Mouse (Mus musculus) heart, embryonic 16.5 days (tissue): ENCODE results near the gene F2. TPM values are rescaled to one million over a fixed set of nuclear protein-coding genes. Genes with fewer than 3 reads are reported as not detected.

Source experiments
- ATAC-seq: fragments of 200-750 bp; cut with Nextera tagmentation; replicated peaks from 2 replicates; pipeline ENCODE4 v1.8.0; 2017; ENCODE audit warnings: moderate number of reproducible peaks; ENCODE audit not compliant: insufficient read depth, low FRiP score; ENCODE audit errors: extremely low read depth
- H3K27ac ChIP-seq: fragments of 300-500 bp; sonication (generic); 2 replicates; pipeline ENCODE4 v1.5.1; 2014; ENCODE audit warnings: mild to moderate bottlenecking, low read length, control low read depth, moderate library complexity
- H3K27me3 ChIP-seq: fragments of 300-500 bp; sonication (generic); 2 replicates; pipeline ENCODE4 v1.6.1; 2014; ENCODE audit warnings: low read length, mixed read lengths; ENCODE audit not compliant: control insufficient read depth, insufficient read depth
- H3K36me3 ChIP-seq: fragments of 300-500 bp; sonication (generic); 2 replicates; pipeline ENCODE4 v1.6.1; 2014; ENCODE audit not compliant: control insufficient read depth, insufficient read depth
- H3K4me1 ChIP-seq: fragments of 300-500 bp; sonication (generic); 2 replicates; pipeline ENCODE4 v1.6.1; 2014; ENCODE audit warnings: low read length, mixed read lengths; ENCODE audit not compliant: control insufficient read depth, insufficient read depth
- H3K4me2 ChIP-seq: fragments of 300-500 bp; sonication (generic); 2 replicates; pipeline ENCODE4 v1.6.1; 2014; ENCODE audit warnings: low read depth, mild to moderate bottlenecking, control low read depth, low read length
- H3K4me3 ChIP-seq: fragments of 300-500 bp; sonication (generic); 2 replicates; pipeline ENCODE4 v1.5.1; 2014; ENCODE audit warnings: mild to moderate bottlenecking, control low read depth, low read length
- H3K9ac ChIP-seq: fragments of 300-500 bp; sonication (generic); 2 replicates; pipeline ENCODE4 v1.6.1; 2014; ENCODE audit warnings: low read length, control low read depth
- H3K9me3 ChIP-seq: fragments of 300-500 bp; sonication (generic); replicated peaks from 2 replicates; pipeline ENCODE4 v1.6.1; 2016; ENCODE audit warnings: low read length; ENCODE audit not compliant: control insufficient read depth
- WGBS: fragments of 180-500 bp; shearing (Covaris S2); extraction: QIAGEN DNeasy Blood & Tissue Kit; methylation state at CpG from one replicate; pipeline ENCODE4 v1.1.7; 2014; 5-methylcytosine and 5-hydroxymethylcytosine counted together
- polyA plus RNA-seq: library from polyadenylated mRNA; unstranded; fragments of >200 nt; fragmentation: Nextera tagmentation; extraction: Ambion mirVana; gene quantifications from 2 replicates; pipeline ENCODE4 v1.2.1, GENCODE M21; 2015

Gene F2
- polyA plus RNA-seq, 1 experiment from 2014 or later = 0.89 TPM

DNA sequence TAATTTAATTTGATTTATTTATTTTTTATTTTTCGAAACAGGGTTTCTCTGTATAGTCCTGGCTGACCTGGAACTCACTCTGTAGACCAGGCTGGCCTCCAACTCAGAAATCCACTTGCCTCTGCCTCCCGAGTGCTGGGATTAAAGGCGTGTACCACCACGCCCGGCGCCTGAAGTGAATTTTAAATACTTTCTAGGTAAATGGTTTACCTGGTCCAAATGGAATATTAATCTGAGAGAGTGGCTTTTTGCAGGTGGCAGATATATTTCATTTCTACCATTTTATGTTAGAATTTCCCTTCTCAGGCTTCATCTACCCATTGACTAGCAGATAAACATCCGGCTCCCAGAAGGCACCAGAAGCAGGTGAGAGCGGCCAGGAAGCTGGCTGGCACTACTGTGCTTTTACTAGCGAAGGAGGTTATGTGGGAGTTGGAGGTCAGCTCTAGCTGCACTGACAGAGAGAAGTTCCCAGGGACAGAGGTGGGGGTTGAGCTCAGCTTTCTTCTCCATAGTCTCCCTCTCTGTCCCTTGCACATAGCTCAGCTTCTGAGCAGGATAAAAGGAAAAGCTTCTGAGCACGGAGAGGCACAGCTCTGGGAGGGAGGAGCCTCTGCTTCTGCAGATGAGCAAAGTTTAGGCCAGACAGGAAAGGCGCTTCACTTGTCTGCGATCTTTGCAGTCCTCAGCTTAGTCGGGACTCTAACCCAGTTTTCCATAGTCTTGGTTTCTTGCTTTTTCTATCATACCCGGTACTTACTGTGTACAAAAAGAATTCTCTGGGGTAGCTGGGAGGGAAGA, 15.4 kb upstream of the F2 start:
- peaks cover 54% of the 10 kb centered on the region for H3K4me1 ChIP-seq
- H3K9me3 ChIP-seq = no peaks in the 10 kb centered on the region
- peak overlapping the region; percentile 83; the same call in 1 of the 2 replicates for H3K4me2 ChIP-seq
- 65% methylated on average over 14 of the region's 14 CpGs for WGBS
- H3K27me3 ChIP-seq = no peaks in the 10 kb centered on the region
- H3K9ac ChIP-seq = peak overlapping the region; percentile 41
- H3K4me3 ChIP-seq = 0 out of 2 replicates have a peak overlapping the region, but pooled peaks have one; percentile 7
- peak overlapping the region; percentile 41 for H3K27ac ChIP-seq
- peaks cover 19% of the 10 kb centered on the region for H3K36me3 ChIP-seq
- ATAC-seq = no peak

DNA sequence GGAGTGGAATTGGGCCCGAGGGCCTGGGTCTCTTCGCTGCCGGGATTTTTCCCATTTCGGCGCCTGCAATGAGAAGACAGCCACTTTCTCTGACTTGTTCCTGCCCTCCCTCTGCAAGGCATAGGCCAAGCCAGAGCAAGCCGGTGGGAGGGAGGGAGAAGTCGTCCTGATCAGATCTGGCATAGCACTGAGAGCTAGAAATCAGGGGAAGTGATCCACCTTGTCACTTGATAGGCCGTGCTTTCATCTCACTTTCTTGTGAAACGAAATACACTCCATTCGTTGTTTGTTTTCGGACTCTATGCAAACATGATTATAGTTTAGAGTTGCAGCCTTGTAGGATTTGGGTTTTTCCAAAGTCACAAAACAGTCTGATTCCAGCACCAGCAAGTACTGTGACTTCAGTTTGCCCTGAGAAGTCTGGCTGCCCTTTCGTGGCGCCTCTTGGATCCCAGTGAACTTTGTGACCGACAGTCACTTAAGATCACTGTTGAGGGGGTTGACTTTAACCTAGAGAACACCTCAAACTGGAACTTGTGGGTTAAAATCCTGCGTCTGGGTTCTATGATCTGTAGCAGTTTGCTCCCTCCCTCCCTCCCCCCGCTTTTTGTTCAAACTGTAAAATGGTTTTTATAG, 14.3 kb upstream of the F2 start:
- Histone ChIP-seq H3K9me3 (no peaks in the 10 kb centered on the region), H3K4me2 (peak overlapping the region; percentile 83), H3K4me3 (peak overlapping the region; percentile 61), H3K9ac (peak overlapping the region; percentile 82), H3K4me1 (peaks cover 43% of the 10 kb centered on the region), H3K27me3 (no peaks in the 10 kb centered on the region), H3K27ac (peak overlapping the region; percentile 86), H3K36me3 (peaks cover 31% of the 10 kb centered on the region)
- ATAC-seq = peak; percentile 44
- WGBS = 7% methylated on average over 16 of the region's 16 CpGs

DNA sequence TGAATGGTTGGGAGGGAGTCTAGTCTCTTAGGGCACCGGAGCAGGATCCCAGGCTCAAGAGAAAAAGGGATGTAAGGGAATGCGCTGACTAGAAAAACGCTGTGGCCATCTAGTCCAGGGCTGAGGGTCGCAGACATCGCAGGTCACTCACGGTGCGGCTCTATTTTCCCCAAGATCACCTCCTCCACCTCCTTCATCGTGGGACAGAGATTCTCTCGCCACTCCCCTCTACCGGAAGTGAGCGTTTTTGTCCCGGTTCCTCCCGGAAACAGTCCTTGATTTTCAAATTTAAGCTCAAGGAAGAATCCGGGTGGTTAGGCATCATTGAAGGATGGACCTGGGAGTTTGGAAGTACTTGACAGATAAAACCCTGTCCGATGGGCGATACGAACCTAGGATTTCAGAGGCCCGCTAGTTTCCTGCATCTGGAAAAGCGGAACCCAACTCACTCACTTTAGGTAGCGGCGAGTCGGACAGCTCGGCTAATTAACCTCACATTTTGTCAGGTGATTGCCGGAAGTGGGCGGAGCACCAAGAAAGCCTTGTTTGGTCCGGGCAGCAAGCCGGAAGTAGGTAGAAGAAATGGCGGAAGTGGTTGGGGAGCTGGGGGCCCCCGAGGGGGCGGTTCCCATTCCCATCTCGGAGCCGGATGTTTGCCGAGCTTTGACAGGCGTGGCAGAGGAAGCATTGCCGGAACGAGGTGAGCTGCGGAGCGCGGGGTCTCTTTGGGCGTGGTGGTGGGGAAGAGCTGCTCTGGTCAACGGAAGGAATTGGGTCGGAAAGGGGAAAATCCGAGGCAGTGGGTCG, 13.5 kb upstream of the F2 start, which contains the start of the genes Zfp408 and Arhgap1:
Zfp408 (minus strand) TSS at position 239 of the 807 bp plus-strand sequence.
Arhgap1 (plus strand) TSS at position 308 of the 807 bp plus-strand sequence.
- H3K4me2 ChIP-seq = peak within 1 kb of the TSS; percentile 91
- peaks cover 36% of the 10 kb centered on the region for H3K4me1 ChIP-seq
- under 1% methylated on average over 44 of the region's 44 CpGs for WGBS
- H3K4me3 ChIP-seq = peak within 1 kb of the TSS; percentile 61
- peak within 1 kb of the TSS; percentile 86 for H3K27ac ChIP-seq
- no peaks in the 10 kb centered on the region for H3K27me3 ChIP-seq
- H3K9me3 ChIP-seq = no peaks in the 10 kb centered on the region
- H3K36me3 ChIP-seq = peaks cover 35% of the 10 kb centered on the region
- H3K9ac ChIP-seq = peak within 1 kb of the TSS; percentile 82
- ATAC-seq = peak; percentile 84

DNA sequence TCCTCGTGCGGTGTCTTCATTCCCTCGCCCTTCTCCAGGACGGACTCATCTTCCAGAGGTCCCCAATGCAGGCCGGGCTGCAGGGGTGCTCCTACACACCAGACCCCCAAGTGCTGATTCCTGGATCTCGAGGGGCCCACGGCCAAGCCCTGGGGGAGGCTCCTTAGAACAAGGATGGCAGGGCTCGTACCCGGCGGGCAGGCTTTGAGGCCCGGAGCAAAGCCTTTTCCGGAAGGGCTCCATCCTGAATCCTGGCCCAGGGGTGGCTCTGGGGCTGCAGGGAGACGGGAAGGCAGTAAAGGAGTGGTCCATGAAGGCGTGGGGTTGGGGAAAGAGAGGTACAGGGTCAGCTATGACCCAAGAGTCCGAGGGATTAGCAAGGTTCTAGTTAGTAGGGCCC, 12.9 kb upstream of the F2 start:
- peaks cover 36% of the 10 kb centered on the region for H3K36me3 ChIP-seq
- 2% methylated on average over 15 of the region's 15 CpGs for WGBS
- H3K9ac ChIP-seq = peak overlapping the region; percentile 80
- peaks cover 34% of the 10 kb centered on the region for H3K4me1 ChIP-seq
- ATAC-seq = peak; percentile 3; the same call in 1 of the 2 replicates
- H3K9me3 ChIP-seq = no peaks in the 10 kb centered on the region
- H3K27me3 ChIP-seq = no peaks in the 10 kb centered on the region
- H3K4me2 ChIP-seq = peak overlapping the region; percentile 91
- peak overlapping the region; percentile 86 for H3K27ac ChIP-seq
- peak overlapping the region; percentile 61 for H3K4me3 ChIP-seq

DNA sequence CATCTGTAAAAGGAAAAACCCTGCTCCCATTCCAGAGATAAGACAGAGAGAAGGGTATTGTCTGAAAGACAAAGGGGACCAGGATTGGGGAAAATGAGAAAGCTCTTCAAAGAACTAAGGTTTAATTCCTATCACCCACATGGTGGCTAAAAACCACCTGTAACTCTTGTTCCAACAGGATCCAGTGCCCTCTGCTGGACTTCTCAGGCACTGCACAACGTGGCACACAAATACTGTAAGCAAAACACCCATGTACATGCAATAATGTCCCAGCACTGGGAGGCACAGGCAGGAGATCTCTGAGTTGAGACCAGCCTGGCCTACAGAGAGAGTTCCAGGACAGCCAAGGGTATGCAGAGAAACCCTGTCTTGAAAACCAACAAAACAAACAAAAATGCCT, 10.5 kb upstream of the F2 start:
- H3K27ac ChIP-seq = no peak overlapping the region
- no peaks in the 10 kb centered on the region for H3K27me3 ChIP-seq
- peaks cover 45% of the 10 kb centered on the region for H3K36me3 ChIP-seq
- WGBS = 39% methylated on average over 1 of the region's 1 CpGs
- H3K9ac ChIP-seq = no peak overlapping the region
- no peak overlapping the region for H3K4me3 ChIP-seq
- H3K4me2 ChIP-seq = no peak overlapping the region
- peaks cover 14% of the 10 kb centered on the region for H3K4me1 ChIP-seq
- no peaks in the 10 kb centered on the region for H3K9me3 ChIP-seq
- no peak for ATAC-seq

DNA sequence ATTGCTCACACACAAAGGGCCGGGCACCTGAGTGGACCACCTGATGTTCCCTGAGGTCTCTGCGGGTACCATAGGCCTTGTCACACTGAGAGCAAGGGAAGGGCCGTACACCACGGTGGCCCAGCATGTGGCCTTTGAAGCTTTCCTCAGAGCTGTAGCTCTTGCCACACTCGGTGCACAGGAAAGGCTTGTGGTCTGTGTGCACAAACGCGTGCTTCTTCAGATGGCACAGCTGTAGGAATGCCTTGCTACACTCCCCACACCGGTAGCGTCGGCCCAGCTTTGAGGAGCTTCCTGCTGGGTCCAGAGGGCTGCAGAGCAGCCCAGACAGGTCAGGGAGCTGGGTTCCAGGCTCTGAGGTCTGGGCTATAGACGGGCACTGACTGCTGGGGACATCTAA, 9.6 kb upstream of the F2 start:
- peaks cover 6% of the 10 kb centered on the region for H3K4me1 ChIP-seq
- H3K9me3 ChIP-seq = no peaks in the 10 kb centered on the region
- ATAC-seq = no peak
- H3K4me3 ChIP-seq = no peak overlapping the region
- H3K9ac ChIP-seq = no peak overlapping the region
- H3K27me3 ChIP-seq = no peaks in the 10 kb centered on the region
- WGBS = 86% methylated on average over 11 of the region's 11 CpGs
- H3K36me3 ChIP-seq = peaks cover 45% of the 10 kb centered on the region
- no peak overlapping the region for H3K27ac ChIP-seq
- H3K4me2 ChIP-seq = no peak overlapping the region

DNA sequence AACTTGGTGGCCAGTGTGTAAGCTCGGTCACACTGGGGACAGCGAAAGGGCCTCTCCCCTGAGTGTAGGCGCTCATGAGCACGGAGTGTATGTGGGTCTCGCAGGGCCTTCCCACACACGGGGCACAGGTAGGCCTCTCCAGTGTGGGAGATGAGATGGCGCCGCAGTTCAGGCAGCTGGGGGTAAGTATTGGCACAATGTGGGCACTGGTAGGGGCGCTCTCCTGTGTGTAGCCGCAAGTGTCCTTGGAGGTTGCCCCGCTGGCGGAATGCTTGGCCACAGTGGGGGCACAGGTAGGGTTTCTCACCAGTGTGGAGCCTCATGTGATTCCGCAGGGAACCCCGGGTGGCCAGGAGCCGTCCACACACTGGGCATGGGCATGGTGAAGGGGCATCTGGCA, 9.1 kb upstream of the F2 start:
- no peak overlapping the region for H3K4me2 ChIP-seq
- ATAC-seq = no peak
- H3K36me3 ChIP-seq = peaks cover 45% of the 10 kb centered on the region
- H3K27me3 ChIP-seq = no peaks in the 10 kb centered on the region
- H3K9me3 ChIP-seq = no peaks in the 10 kb centered on the region
- no peak overlapping the region for H3K9ac ChIP-seq
- no peak overlapping the region for H3K27ac ChIP-seq
- no peak overlapping the region for H3K4me3 ChIP-seq
- WGBS = 95% methylated on average over 15 of the region's 15 CpGs
- peaks cover 5% of the 10 kb centered on the region for H3K4me1 ChIP-seq

DNA sequence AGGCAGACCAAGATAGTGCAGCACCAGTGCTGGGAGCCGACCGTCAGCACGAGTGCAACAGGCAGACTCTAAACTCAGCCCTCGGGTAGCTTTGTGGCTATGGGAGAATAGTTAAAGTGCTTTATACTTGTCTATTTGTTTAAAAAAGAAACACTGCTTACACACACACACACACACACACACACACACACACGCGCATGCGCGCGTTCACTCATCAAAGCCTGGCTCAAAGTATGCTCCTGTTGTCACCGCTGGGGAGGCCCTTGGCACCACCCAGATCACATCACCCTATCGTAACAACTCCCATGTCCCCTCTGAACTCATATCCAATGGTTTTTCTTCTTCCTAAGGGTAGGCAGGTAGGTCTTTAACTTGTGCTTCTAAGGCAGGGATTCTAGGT, 7.8 kb upstream of the F2 start:
- WGBS = 94% methylated on average over 11 of the region's 11 CpGs
- H3K4me1 ChIP-seq = peaks cover 5% of the 10 kb centered on the region
- H3K27ac ChIP-seq = no peak overlapping the region
- no peaks in the 10 kb centered on the region for H3K9me3 ChIP-seq
- H3K9ac ChIP-seq = no peak overlapping the region
- peaks cover 45% of the 10 kb centered on the region for H3K36me3 ChIP-seq
- no peaks in the 10 kb centered on the region for H3K27me3 ChIP-seq
- no peak overlapping the region for H3K4me3 ChIP-seq
- H3K4me2 ChIP-seq = no peak overlapping the region
- no peak for ATAC-seq
